Mouse (Mus musculus): ENCODE results near the gene Adat3.

DNA sequence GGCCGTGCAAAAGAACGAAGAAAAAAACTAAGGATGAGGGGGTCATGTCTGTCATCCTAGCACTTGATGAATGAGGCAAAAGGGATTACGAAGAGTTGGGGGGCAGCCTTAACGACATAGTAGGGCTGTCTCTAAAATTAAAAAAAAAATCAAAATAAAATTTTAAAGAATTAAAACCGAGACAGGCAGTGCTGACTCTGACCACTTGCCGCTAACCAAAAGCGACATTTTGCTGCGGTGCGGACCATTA is 18.9 kb downstream of the Adat3 start:
- no peak for TF ChIP-seq CTCF (IDR thresholded peaks at IDR 0.05; ENCODE audit: control insufficient read depth, insufficient read depth, low read length)
- no peak for TF ChIP-seq POLR2A (IDR thresholded peaks at IDR 0.05; ENCODE audit: borderline replicate concordance, control insufficient read depth, low read depth, low read length)

Data from bone marrow, adult 2 months (tissue).